Mouse (Mus musculus) stomach, postnatal 0 days (tissue): ENCODE data around the gene Adgrb2.

ENCODE experiments used
- CTCF ChIP-seq: IDR thresholded peaks from 2 replicates; pipeline ENCODE4 v1.5.1; 2016; ENCODE audit warnings: antibody characterized with exemption, low read depth, mild to moderate bottlenecking, moderate library complexity
- EP300 ChIP-seq: optimal IDR thresholded peaks from 2 replicates; pipeline ENCODE3; 2016; ENCODE audit warnings: antibody characterized with exemption

GRCm38 (mm10) chr4:129998124-129998523 is 13.5 kb downstream of the Adgrb2 start:
- TF ChIP-seq CTCF (no peak), EP300 (no peak)
